Mouse (Mus musculus): ENCODE results near the gene Sulf2.
A peak's percentile ranks its signal among the peaks of the same experiment; 100 is the strongest.

The Sulf2 gene

DNA sequence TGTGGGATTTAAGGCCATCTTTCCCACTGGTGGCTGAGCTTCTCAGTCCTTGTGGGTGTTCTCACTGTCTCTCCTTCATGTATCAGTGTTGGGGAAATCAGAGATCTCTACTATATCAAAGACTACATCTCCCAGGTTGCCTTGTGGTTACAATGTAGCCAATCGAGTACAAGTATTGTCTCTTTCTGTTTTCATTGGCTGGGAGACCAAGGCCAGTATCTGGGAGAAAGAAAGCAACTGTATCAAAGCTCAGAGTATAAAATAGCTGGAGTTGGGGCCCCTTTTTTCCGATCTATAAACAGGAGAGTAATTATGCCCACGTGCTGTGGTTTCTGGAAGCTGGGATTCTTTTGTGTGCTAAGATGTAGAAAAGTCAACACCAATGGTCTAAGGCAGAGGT is 19.7 kb upstream of the Sulf2 start:
- DNase-seq (ENCODE audit: low spot score), result no peak

DNA sequence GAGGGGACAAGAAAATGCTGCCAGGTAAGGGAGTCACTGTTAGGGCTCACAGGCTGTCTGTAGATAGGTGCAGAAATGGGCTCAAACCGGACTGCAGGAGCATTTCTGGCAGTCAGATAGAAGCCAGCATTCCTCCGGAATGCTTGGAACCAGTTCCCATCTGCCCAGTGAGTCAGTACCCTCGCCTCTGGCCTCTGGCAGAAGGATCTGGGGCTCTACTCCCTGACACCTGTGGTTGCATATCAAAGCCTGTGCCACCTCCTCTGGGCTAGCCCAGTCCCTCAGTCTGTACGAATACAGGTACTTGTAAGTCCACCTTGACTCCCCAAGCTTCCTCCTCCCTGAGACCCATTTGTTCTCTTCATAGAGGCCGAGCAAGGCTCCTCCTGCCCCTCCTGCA is 17.7 kb upstream of the Sulf2 start:
- DNase-seq (ENCODE audit: low spot score), result no peak

DNA sequence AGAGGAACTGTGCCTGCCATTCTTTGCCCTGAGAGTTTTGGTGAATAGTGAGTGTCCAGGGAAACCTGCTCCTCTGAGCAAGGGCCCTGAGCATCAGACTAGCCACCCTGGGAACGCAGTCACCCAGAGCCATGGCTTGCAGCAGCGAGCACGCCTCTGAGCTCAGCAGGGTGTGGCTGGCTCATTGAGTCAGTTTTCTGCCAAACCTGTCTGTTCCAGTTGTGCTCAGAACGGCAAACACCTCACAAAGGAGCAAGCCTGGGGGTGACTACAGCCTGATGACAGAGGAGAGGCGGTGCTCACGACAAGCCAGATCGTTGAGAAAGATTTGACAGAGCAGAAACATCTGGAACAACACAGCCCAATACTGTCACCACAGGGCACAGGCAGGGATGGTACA is 14.7 kb upstream of the Sulf2 start:
- peak; percentile 63 for DNase-seq (ENCODE audit: low spot score)

DNA sequence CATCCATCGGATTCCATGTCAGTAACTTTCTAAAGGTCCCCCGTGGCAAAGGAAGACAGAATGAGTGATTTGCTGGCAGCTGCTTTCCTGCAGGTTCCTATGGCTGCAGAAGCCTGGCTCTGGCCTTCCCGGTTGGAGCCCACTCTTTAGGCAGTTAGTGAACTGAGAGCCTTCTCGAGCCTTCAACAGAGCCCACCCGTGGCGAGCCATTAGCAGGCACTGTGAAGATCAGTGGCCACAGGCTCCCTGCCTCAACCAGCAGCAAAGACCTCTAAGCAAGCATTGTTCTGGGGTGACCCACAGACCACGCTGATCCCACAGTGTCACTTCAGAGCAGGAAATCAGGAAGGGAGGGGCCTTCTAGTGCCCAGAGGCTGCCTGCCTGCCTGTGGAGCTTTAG is 13.4 kb upstream of the Sulf2 start:
- peak; percentile 72 for DNase-seq (ENCODE audit: low spot score)

DNA sequence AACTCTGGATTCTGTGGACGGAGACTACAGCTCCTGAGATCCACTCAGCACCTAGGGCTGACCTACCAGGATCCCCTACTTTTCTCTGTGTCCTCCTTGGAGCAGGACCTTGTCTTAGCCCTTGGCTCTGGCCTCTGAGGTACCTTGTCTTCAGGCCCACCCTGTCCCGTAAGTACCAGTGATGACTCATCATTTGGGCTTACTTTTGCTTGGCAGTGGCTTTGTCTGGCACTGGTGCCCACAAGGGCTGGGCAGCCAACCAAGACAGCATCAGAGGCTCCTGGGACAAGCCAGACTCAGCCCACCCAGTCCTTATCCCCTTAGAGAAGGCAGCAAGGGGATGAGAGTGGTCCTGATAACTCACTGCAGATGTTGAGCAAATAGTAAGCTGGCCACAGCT is 11.9 kb upstream of the Sulf2 start:
- no peak for DNase-seq (ENCODE audit: low spot score)

DNA sequence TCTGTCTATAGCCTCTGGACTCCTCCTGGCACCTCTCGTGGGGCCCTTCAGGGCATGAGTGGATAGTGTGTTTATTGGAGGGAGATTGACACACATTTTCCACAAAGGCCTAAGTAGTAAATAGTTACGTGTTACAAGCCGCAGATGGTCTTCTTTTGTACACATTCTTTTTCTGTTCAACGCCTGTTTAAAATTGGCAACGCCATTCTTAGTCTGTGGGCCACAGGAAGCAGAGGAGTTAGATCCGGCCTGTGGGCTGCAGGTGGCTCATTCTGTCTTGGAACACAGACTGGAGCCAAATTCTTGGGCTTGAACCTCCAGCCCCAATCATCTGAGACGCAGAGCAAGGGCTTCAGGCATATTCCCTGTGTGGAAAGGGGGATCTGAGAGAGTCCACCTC is 9.9 kb upstream of the Sulf2 start:
- DNase-seq (ENCODE audit: low spot score), result no peak

DNA sequence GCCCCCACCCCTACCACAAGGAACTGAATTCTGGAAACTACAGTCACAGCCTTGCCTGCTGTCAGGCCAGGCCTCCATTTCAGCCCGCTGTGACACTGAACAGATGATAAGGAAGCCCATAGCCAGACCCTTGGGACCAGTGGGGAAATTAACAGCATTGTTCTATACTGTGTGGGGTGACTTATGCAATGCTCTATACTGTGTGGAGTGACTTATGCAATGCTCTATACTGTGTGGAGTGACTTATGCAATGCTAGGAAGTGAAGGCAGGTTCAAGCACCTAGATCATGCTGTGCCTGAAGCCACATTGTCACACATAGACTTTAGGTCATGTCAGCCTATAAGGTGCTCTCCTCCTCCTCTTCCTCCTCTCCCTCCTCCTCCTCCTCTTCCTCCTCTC is 9.1 kb upstream of the Sulf2 start:
- no peak for DNase-seq (ENCODE audit: low spot score)

DNA sequence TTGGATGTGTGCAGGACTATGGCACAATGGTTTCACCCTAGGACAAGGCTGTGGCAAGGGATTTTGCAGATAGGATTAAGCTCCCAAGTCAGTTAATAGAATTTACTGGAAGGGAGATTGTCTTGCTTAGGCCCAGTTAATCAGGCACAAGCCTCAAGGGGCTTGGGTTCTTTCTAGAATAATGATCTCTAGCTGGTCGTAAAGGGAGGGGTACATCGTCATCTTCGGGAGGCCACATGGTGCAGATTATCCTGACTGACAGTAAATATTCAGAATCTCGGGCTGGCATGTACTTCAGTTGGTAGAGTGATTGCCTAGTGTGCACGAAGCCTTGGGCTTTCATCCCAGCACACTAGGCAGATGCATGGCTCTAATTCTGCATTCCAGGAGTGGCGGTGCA is 8.5 kb upstream of the Sulf2 start:
- DNase-seq (ENCODE audit: low spot score), result peak; percentile 43

DNA sequence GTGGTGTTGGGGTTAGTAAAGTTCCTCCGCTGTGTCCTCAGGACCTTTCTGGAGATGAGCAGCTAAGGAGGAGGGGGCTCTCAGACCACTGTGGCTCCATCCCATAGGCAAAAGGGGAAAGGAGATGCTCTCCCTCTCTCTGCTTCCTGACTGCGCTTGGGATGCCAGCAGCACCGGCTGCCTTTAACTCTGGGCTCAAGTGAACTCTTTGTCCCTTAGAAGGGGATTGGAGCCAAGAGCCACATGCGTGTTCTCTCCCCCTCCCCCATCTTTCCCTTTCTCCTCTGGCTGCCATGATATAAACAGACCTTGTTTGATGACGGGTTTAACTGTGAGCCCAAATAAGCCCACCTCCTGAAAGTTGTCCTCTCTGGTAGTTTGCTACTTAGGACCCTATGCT is 7.8 kb upstream of the Sulf2 start:
- no peak for DNase-seq (ENCODE audit: low spot score)

DNA sequence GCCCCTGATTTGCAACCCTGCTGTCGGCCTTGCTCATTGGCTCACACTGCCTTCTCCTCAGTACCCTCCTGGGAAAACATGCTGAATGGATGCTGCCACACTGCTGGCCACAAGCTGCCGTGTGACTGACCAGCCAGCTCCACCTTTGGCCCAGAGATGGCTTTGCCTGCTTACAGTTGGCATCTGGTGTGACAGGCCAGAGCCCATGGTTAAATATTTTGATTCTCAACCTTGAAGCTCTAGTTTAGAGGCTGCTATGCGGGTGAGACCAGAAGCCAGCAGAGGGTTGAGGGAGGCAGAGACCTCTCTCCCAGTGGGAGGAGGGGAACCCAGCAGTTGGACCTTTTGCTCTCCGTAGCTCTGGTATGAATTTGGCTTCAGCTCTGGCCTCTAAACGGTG is 6.7 kb upstream of the Sulf2 start:
- no peak for DNase-seq (ENCODE audit: low spot score)

DNA sequence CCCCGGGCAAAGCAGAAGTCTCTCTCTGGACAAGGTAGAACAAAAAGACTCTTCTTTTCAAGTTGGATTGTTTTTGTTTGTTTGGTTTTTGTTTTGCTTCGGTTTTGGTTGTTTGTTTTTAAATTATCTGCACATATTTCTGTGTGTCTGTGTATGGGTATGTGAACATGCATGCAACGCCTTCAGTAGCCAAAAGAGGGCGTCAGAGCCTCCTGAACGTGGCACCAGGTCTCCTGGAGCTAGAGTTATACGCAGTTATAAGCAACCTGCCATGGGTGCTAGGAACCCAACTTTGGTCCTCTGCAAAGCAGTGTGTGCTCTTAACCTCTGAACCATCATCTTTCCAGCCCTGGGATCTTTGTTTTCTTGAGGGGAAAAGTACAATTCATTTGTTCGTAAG is 3.8 kb upstream of the Sulf2 start:
- no peak for DNase-seq (ENCODE audit: low spot score)

DNA sequence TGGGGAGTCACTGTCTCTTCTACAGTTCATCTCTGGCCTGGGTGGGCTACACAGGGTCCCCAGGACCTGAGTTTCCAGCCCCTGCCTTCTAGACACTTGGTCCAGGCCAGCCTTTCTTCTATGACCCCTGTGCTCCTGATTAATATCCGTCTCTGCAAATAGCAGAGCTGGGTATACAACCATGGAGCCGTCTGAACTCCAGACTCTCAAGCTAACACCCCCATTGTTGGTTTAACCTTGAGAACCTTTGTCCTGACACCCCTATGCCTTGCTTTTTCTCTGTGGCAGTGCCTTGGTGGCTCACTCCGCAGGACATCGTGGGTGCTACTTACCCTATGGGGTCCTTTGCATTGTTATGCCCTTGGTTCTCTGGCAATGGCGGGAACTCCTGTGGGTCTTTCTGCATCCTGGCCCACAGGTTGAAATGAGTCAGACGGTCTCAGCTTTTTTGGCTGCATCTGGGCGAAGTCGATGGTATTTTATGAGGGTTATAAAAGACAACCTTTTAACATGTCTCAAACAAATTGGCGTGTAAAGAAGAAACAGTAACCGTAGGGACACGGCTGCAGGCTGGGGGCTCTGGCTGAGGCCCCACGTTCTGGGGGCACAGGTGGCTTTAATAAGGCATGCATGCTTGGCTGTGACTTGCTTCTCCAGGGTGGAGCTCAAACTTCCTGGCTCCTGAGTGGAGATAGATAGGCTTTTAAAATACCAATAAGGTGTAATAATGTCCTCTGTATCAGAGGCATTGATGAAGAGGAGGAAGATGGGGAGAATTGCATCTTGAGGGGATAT is 2.5 kb upstream of the Sulf2 start:
- DNase-seq (ENCODE audit: low spot score), result no peak

DNA sequence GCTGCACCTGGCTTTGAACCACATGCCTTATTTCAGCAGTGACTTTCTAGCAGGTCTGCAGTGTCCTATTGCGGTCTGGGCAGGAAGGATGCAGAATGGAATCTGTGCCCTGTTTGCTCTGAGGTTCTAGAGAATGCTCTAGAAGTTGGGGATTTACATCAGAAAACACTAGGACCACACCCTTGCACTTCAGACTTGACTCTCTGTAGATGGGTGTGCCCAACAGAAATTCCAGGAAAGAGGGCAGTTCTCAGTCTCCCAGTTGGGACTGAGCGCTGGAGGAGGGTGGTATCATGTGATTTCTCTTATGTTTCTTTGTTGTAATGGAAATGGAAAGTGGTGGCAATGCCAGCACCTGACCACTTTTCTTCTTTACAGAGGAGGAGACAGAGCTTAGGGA is 1.7 kb upstream of the Sulf2 start:
- no peak for DNase-seq (ENCODE audit: low spot score)

DNA sequence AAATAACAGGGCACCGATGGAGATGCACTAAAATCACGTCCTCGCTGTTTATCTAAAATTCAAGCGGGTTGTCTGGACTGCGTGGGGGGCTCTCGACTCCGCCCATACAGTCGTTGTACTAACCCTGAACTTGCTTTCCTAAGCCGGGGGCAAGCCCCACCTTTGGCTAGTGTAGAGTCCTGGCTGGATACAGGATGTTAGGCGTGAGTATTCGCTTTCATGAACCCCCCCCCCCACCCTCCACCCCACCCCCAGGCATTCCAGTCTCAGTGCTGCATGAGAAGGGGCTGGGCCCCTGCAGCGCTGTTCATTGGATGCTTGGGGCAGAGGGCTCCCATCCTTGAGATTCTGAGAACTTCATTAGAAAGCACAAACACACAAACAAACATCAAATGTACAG is 659 bp upstream of the Sulf2 start:
- DNase-seq (ENCODE audit: low spot score), result no peak

DNA sequence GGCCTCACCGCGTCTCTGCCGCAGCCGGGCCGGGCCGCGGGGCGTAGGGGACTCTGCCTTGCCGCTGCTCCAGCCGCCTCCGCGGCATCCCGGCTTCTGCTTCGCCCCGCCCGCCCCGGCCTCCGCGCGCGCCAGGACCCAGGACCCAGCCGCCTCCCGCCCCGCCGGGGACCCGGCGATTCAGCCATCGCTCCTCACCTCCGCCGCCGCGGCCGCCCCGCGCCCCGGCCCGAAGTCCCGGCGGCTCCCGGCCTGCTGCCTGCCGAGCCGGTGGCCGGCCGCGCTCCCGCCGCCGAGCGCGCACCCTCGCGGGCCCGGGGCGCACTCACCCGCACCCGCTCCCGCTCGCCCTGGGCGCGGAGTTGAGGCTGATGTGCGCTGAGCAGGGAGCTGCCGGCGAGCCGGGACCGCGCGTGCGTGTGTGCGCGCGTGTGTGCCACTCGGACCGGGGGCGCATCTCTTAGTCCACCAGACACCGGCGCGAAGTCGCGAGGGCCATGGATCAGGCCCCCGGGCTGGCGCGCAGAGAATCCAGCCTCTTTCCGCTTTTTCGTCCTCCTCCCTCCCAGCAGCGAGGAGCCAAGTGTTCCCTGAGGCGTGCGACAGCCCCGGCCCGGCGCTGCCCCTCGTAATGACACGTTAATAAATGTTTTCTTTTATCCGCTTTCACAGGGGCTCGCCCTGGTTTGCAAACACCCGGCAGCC is 562 bp downstream of the Sulf2 start:
- peak; percentile 74 for DNase-seq (ENCODE audit: low spot score)

DNA sequence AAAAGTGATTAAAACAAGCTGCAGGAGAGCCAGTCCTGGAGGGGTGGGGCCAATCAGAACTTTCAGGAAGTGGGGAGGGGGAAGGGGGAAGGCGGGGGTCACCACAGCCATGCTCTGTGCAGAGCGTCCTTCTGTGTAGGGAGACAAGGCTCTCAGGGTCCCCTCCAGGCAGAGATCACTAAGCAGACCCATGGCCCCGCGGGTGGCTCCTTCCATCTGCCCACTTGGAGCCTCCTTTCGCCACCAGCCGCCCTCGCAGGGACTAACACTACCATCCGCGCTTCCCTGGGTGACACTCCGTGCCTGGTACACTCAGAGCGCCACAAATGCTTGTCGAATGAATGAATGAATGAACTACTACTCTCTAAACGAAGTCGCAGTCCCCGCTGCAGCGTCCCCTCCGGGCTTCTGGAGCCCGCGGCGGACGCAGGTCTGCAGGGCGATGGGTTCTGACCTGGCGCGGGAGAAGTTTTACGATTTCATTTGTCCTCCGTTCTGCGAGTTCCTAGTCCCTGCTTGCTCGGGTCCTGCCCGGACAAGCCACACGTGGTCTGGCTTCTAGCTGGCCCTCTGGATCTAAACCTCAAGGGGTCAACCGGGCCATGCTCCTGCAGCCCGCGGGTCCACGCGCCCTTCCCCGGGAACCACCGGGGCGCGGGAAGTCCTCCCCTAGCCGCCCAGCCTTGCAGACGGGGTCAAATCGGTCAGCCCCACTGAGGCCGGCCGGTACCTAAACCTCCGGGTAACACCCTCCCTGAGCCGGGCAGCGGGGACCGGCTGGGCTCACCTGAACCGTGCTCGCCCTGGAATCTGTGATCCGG is 1.4 kb downstream of the Sulf2 start:
- DNase-seq (ENCODE audit: low spot score), result peak; percentile 63

DNA sequence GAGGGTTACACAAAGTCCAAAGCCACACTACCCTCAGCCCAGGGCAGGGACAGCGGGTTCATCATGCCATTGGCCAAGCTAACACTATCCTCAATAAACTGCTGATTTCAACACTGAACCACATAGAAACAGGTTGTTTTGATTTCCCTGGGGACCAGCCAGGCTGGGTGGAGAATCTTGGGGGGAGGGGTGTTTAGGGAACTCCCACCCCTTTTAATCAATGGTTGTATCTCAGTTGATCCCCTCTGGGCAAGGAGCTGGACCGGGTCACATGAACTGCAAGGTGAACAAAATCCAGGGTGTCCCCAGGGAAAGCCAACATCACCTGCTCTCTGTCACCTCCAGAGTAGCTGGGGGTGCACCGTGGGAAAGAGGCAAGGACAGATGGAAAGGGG is 2.1 kb downstream of the Sulf2 start:
- DNase-seq (ENCODE audit: low spot score), result peak; percentile 36

DNA sequence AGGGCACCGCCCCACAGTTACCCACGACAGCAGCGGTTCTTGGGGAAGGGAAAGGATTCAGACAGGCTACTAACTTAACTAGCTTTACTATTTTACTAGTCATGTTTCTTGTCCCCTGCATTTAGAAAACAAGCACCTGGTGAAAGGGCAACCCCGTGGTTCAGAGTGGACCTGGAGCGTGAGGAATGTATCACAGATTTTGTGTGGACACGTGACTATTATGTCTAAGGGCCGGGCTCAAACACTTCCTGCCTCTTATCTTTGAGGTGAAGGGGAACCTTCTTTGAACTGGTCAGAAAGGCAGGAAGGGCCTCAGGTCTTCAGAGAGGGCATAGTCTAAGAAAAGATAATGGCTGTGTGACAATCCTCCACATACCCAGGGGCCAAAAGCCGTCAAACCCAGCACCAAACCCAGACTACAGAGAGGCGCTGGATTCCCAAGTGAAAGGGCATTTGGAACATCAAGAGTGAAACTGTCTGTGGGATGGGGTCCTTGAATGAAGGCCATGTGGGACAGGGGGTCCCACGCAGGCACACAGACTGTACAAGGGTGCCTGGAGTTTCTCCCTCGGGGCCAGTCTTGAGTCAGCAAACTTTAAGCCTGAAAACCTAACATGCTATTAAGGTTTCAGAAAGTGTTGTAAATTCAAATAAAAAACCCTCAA is 2.6 kb downstream of the Sulf2 start:
- no peak for DNase-seq (ENCODE audit: low spot score)

DNA sequence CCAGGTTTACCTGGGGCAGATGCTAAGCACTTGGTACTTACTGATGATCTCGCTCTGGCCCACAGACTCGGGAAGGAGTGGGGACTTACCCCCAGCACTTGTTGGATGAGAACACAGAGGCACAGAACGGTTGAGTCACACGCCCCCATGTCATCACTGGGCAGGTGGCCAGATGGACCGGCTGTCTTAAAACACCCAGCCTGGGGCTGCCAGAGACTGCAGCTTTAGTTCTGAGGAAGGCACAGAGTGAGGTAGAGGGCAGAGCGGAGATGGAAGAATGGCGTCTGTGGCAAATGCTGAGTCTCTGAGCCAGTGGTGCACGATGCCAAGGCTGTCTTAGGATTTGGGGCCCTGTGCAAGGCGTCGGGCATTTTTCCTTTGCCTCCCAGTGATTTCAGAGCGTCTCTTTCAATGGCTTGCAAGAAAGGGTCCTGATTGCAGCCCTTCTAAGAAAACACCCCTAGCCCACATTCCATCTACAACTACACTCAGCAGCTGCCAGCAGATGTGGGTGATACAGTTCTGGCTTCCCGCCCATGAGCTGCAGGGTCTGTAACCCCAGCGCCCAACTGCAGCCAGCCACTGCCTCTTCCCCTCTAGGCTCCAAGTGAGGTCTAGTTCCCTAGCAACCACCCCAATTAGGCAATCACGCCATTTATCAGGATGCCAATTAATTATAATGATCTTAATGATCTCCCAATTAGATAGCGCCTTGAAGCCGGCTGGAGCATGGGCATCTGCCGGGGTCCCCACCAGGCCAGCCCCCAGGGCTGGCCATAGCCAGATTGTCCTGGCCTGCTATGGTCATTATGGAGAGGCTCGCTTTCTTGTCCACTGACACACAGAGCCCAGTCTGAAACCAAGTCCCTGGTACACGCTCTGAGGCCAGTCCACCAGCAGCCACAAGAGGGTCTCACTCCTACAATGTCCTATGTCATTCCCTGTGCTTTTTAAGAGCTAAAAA is 3.7 kb downstream of the Sulf2 start:
- DNase-seq (ENCODE audit: low spot score), result peak; percentile 86

DNA sequence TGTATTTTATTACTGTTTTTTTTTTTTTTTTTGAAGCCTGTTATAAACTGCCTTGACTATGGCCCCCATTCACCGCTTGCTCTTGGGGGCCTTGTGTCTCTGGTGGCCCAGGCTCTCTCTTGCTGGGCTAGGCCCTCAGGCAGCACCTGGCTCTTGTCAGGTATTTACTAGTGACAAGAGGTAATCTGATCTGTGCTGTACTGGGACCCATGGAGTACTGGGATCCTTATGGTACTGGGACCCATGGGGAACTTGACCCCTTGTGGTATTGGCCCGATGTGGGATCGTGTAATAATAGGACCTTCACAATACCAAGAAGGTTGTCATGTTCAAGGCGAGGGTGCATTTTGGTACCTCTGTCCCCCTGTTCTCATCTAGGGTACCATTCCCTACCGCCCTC is 4.9 kb downstream of the Sulf2 start:
- DNase-seq (ENCODE audit: low spot score), result no peak

DNA sequence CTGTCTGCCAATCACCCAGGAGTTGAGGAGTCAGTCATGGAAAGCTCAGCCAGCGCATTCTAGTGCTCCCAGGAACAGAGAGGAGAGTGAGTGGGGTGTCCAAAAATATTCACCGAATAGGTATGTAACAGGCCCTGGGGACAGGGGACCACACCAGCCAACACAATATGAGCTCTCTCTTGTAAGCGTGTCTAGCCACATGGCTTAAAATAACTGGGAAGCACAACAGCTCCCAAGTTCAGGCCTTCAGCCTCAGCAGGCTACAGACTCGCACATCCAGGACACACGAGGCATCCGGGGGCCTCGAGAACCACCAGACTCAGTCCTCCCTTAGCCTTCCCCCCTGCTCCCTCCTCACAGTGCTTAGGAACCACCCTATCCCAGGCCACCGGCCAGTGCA is 6.0 kb downstream of the Sulf2 start:
- DNase-seq (ENCODE audit: low spot score), result no peak

All from retina, embryonic 14.5 days (tissue).